19 mouse cellular contexts compared by ENCODE assay signal in genomic region chr1:166396381-166396780, GRCm38 (mm10). TPM values are rescaled to one million over a fixed set of nuclear protein-coding genes. Genes with fewer than 3 reads are reported as not detected.
DNase-seq lines count a peak whose midpoint lies in the region; TF ChIP-seq lines count a peak whose summit lies in the region.
"Had no signal": no experiment of that assay in that cellular context is flagged by ENCODE, and none has a peak within 500 bp of the region (broad histone marks: within the 10 kb centered on the region; RNA-seq: fewer than 3 reads in every experiment).

No protein-coding gene starts in this region.

- peaks cover 10% of the 10 kb centered on the region; the same call in 1 of the 2 replicates for H3K4me1 ChIP-seq in olfactory bulb, adult 2 months (ENCODE audit: control insufficient read depth, insufficient read depth, low read length)
- H3K4me1 ChIP-seq: embryonic facial prominence, embryonic 10.5 days; embryonic facial prominence, embryonic 12.5 days had no signal

- TF ChIP-seq CTCF in olfactory bulb, adult 2 months (IDR thresholded peaks at IDR 0.05; ENCODE audit: insufficient read depth, low read depth, low read length) = no peak

- no peak overlapping the region for H3K4me3 ChIP-seq in olfactory bulb, adult 2 months (ENCODE audit: insufficient read depth, low read depth, low read length)
- H3K4me3 ChIP-seq: embryonic facial prominence, embryonic 10.5 days; embryonic facial prominence, embryonic 12.5 days; forebrain, embryonic 13.5 days; forebrain, embryonic 15.5 days had no signal

- WGBS in olfactory bulb, adult 2 months = 90% methylated on average over 6 of the region's 6 CpGs

- H3K27ac ChIP-seq in olfactory bulb, adult 2 months (ENCODE audit: insufficient read depth, low read depth, low read length) = peak overlapping the region; percentile 68
- H3K27ac ChIP-seq: embryonic facial prominence, embryonic 10.5 days; embryonic facial prominence, embryonic 12.5 days; forebrain, embryonic 13.5 days; forebrain, embryonic 15.5 days had no signal

- TF ChIP-seq POLR2A in olfactory bulb, adult 2 months (IDR thresholded peaks at IDR 0.05; ENCODE audit: insufficient read depth, low read depth, low read length) = no peak

- peak; percentile 1 to 3 for DNase-seq in layer of hippocampus, adult 8-10 months (ENCODE audit: low spot score in 2 of 2)
- DNase-seq in layer of hippocampus, adult 11-12 months (ENCODE audit: low spot score) = no peak
- DNase-seq in 416B (ENCODE audit: low read depth) = peak; percentile 58
- no peak for DNase-seq in right cerebral cortex, adult 2 months (ENCODE audit: low spot score in 2 of 2)
- DNase-seq: adrenal gland, adult 8-10 months; adrenal gland, postnatal 14 days; adrenal gland, postnatal 36 days; B cell, adult 2 months; cerebellum, adult 11-12 months; cerebellum, adult 2 months; cerebellum, adult 9-10 months; cerebellum, postnatal 25 days; forebrain, postnatal 0 days had no signal

RNA-seq across cellular contexts. Expression of gene Pogk, which starts 13.3 kb away (rescaled TPM):
- 10 to 100 TPM; 34.0 to 35.0 (median 34.4) TPM for total RNA-seq in layer of hippocampus, adult 8-10 months (2022)
- polyA plus RNA-seq in olfactory bulb, adult 2 months (2012; ENCODE audit: insufficient read depth, insufficient read length, low replicate concordance, missing spikeins) = 198 TPM in 1 of 2 replicates, not detected in the other
- polyA plus RNA-seq: G1E had no signal

RNA-seq across cellular contexts. Expression of gene Tada1, which starts 17.5 kb away (rescaled TPM):
- 10 to 100 TPM; 36.5 to 41.8 (median 39.3) TPM for total RNA-seq in layer of hippocampus, adult 8-10 months (2022)
- not detected in 2 replicates for polyA plus RNA-seq in olfactory bulb, adult 2 months (2012; ENCODE audit: insufficient read depth, insufficient read length, low replicate concordance, missing spikeins)

Comparison
In these comparisons a context has a peak if more than half of its experiments do, and no peak if none do; other contexts are left out.
1. DNase-seq: peak in layer of hippocampus, adult 8-10 months (2 of 2) and 416B (single experiment); none in layer of hippocampus, adult 11-12 months (single experiment) and right cerebral cortex, adult 2 months (0 of 2).